Mouse (Mus musculus) bone marrow macrophage, adult 2 months (primary cell): ENCODE data around the gene Ccdc9b.
A peak's percentile ranks its signal among the peaks of the same experiment; 100 is the strongest.

Experiments
- CTCF ChIP-seq: IDR thresholded peaks from 2 replicates; pipeline ENCODE4 v1.5.1; 2012; ENCODE audit warnings: low read depth, mild to moderate bottlenecking, low read length, moderate library complexity
- POLR2A ChIP-seq: IDR thresholded peaks from 2 replicates; pipeline ENCODE4 v1.6.1; 2012; ENCODE audit warnings: mild to moderate bottlenecking, low read depth, low read length, borderline replicate concordance

GRCm38 (mm10) chr2:118743261-118743943 lies 19.1 kb downstream of the Ccdc9b start:
- TF ChIP-seq POLR2A: no peak
- peak; percentile 37 for TF ChIP-seq CTCF
